Mouse (Mus musculus) MEL (cell line): Measurements from ENCODE around the gene Arhgef3. TPM values are rescaled to one million over a fixed set of nuclear protein-coding genes. Genes with fewer than 3 reads are reported as not detected.

ENCODE experiments used
- DNase-seq: peaks from one replicate; pipeline ENCODE4 v3.0.0; 2011; ENCODE audit warnings: low read depth, low spot score
- H3K27ac ChIP-seq: 2 replicates; pipeline ENCODE4 v1.5.1; 2012; ENCODE audit warnings: low read depth, mild to moderate bottlenecking, control low read depth, low read length, moderate library complexity; ENCODE audit not compliant: control insufficient read depth
- H3K27me3 ChIP-seq, 2 experiments: fragments of 150-350 bp in 1 of 2; sonication (generic) in 1 of 2; 2 replicates each; pipeline ENCODE4 v1.6.1; 2012; ENCODE audit warnings: low read length in 2 of 2, mild to moderate bottlenecking in 2 of 2, improper control_type of control experiment in 1 of 2, moderate library complexity in 1 of 2; ENCODE audit not compliant: insufficient read depth in 2 of 2, control insufficient read depth in 1 of 2
- H3K36me3 ChIP-seq, 2 experiments: 2 replicates each; pipeline ENCODE4 v1.6.1; 2012 to 2014; ENCODE audit warnings: low read length in 2 of 2, improper control_type of control experiment in 1 of 2, inconsistent platforms in 1 of 2, mild to moderate bottlenecking in 1 of 2; ENCODE audit not compliant: insufficient read depth in 2 of 2, control insufficient read depth in 1 of 2
- H3K4me1 ChIP-seq, 2 experiments: fragments of 150-350 bp in 1 of 2; sonication (generic) in 1 of 2; 2 replicates each; pipeline ENCODE4 v1.6.1; 2012; ENCODE audit warnings: low read length in 2 of 2, improper control_type of control experiment in 1 of 2, mild to moderate bottlenecking in 1 of 2; ENCODE audit not compliant: insufficient read depth in 2 of 2, control insufficient read depth in 1 of 2
- H3K4me3 ChIP-seq, 2 experiments: fragments of 150-350 bp in 1 of 2; sonication (generic) in 1 of 2; 2 replicates each; pipeline ENCODE4 v1.5.1; 2012; ENCODE audit warnings: low read depth in 2 of 2, low read length in 2 of 2, mild to moderate bottlenecking in 2 of 2, moderate library complexity in 2 of 2, control low read depth in 1 of 2, improper control_type of control experiment in 1 of 2; ENCODE audit not compliant: control insufficient read depth in 1 of 2, insufficient read depth in 1 of 2
- H3K79me2 ChIP-seq: 2 replicates; pipeline ENCODE4 v1.6.1; 2012; ENCODE audit warnings: mild to moderate bottlenecking, low read length, moderate library complexity; ENCODE audit not compliant: control insufficient read depth, poor library complexity, insufficient read depth
- H3K9ac ChIP-seq: 2 replicates; pipeline ENCODE4 v1.6.1; 2012; ENCODE audit warnings: low read depth, mild to moderate bottlenecking, control low read depth, low read length, moderate library complexity; ENCODE audit not compliant: control insufficient read depth, poor library complexity, severe bottlenecking
- H3K9me3 ChIP-seq: fragments of 150-350 bp; sonication (generic); replicated peaks from 2 replicates; pipeline ENCODE4 v1.6.1; 2012; ENCODE audit warnings: mild to moderate bottlenecking, low read length, improper control_type of control experiment, moderate library complexity; ENCODE audit not compliant: insufficient read depth
- BHLHE40 ChIP-seq: IDR thresholded peaks from 2 replicates; pipeline ENCODE4 v1.6.1; 2012; ENCODE audit warnings: low read depth, mild to moderate bottlenecking, inconsistent platforms, low read length, improper control_type of control experiment, borderline replicate concordance
- ELF1 ChIP-seq: IDR thresholded peaks from 2 replicates; pipeline ENCODE4 v1.6.1; 2014; ENCODE audit warnings: low read depth, mild to moderate bottlenecking, inconsistent platforms, low read length, improper control_type of control experiment, moderate library complexity
- EP300 ChIP-seq, 2 experiments: IDR thresholded peaks; 2 replicates each; pipeline ENCODE4 v1.6.1; 2011; ENCODE audit warnings: improper control_type of control experiment in 2 of 2, low read length in 2 of 2, low read depth in 1 of 2, mild to moderate bottlenecking in 1 of 2
- GATA1 ChIP-seq: IDR thresholded peaks from 2 replicates; pipeline ENCODE4 v1.6.1; 2011; ENCODE audit warnings: low read depth, low read length, improper control_type of control experiment
- HCFC1 ChIP-seq: IDR thresholded peaks from 2 replicates; pipeline ENCODE4 v1.6.1; 2012; ENCODE audit warnings: low read depth, mild to moderate bottlenecking, inconsistent platforms, low read length, improper control_type of control experiment, moderate library complexity
- MAFK ChIP-seq: IDR thresholded peaks from 2 replicates; pipeline ENCODE4 v1.6.1; 2011; ENCODE audit warnings: low read depth, mild to moderate bottlenecking, low read length, improper control_type of control experiment, borderline replicate concordance
- MAX ChIP-seq: IDR thresholded peaks from 2 replicates; pipeline ENCODE4 v1.6.1; 2011; ENCODE audit warnings: low read length, improper control_type of control experiment
- MAZ ChIP-seq: IDR thresholded peaks from 2 replicates; pipeline ENCODE4 v1.6.1; 2012; ENCODE audit warnings: low read depth, mild to moderate bottlenecking, inconsistent platforms, low read length, improper control_type of control experiment
- MEF2A ChIP-seq: IDR thresholded peaks from 2 replicates; pipeline ENCODE4 v1.6.1; 2014; ENCODE audit warnings: low read depth, mild to moderate bottlenecking, inconsistent platforms, low read length, improper control_type of control experiment; ENCODE audit not compliant: poor library complexity, insufficient replicate concordance, severe bottlenecking; ENCODE audit errors: extremely low read depth
- MYB ChIP-seq: IDR thresholded peaks from 2 replicates; pipeline ENCODE4 v1.6.1; 2011; ENCODE audit warnings: mild to moderate bottlenecking, low read depth, low read length, improper control_type of control experiment
- NELFE ChIP-seq: IDR thresholded peaks from 2 replicates; pipeline ENCODE4 v1.6.1; 2011; ENCODE audit warnings: low read depth, low read length, improper control_type of control experiment
- POLR2A ChIP-seq, 2 experiments: IDR thresholded peaks; 2 replicates each; pipeline ENCODE4 v1.6.1; 2011 to 2012; ENCODE audit warnings: low read length in 2 of 2, mild to moderate bottlenecking in 2 of 2, control low read depth in 1 of 2, improper control_type of control experiment in 1 of 2, low read depth in 1 of 2, moderate library complexity in 1 of 2; ENCODE audit not compliant: control insufficient read depth in 1 of 2, insufficient read depth in 1 of 2, poor library complexity in 1 of 2
- RAD21 ChIP-seq: IDR thresholded peaks from 2 replicates; pipeline ENCODE4 v1.6.1; 2011; ENCODE audit warnings: mild to moderate bottlenecking, low read depth, low read length, improper control_type of control experiment
- SIN3A ChIP-seq: IDR thresholded peaks from 2 replicates; pipeline ENCODE4 v1.6.1; 2012; ENCODE audit warnings: low read length, improper control_type of control experiment, inconsistent platforms
- TBP ChIP-seq: IDR thresholded peaks from 2 replicates; pipeline ENCODE4 v1.8.0; 2011; ENCODE audit warnings: low read depth, low read length, improper control_type of control experiment
- USF2 ChIP-seq, 2 experiments: IDR thresholded peaks; 2 replicates each; pipeline ENCODE4 v1.6.1; 2011 to 2012; ENCODE audit warnings: improper control_type of control experiment in 2 of 2, low read length in 2 of 2, borderline replicate concordance in 1 of 2, inconsistent platforms in 1 of 2, low read depth in 1 of 2, mild to moderate bottlenecking in 1 of 2; ENCODE audit not compliant: insufficient read depth in 1 of 2
- ZC3H11A ChIP-seq: IDR thresholded peaks from 2 replicates; pipeline ENCODE4 v1.6.1; 2012; ENCODE audit warnings: low read depth, mild to moderate bottlenecking, inconsistent platforms, low read length, improper control_type of control experiment
- ZKSCAN1 ChIP-seq: IDR thresholded peaks from 2 replicates; pipeline ENCODE4 v1.6.1; 2012; ENCODE audit warnings: low read depth, mild to moderate bottlenecking, inconsistent platforms, low read length, improper control_type of control experiment, moderate library complexity
- ZMIZ1 ChIP-seq: IDR thresholded peaks from 2 replicates; pipeline ENCODE4 v1.6.1; 2012; ENCODE audit warnings: low read depth, mild to moderate bottlenecking, inconsistent platforms, low read length, improper control_type of control experiment, moderate library complexity
- ZNF384 ChIP-seq: IDR thresholded peaks from 2 replicates; pipeline ENCODE4 v1.6.1; 2012; ENCODE audit warnings: low read depth, mild to moderate bottlenecking, inconsistent platforms, low read length, improper control_type of control experiment
- polyA plus RNA-seq, 2 experiments: library from polyadenylated mRNA; stranded (reverse) in 1 of 2; unstranded in 1 of 2; fragments of >175 nt in 1 of 2; fragments of >200 nt in 1 of 2; gene quantifications; 2 replicates each; pipeline versions ENCODE4 v1.2.1 to v1.2.4; 2012; ENCODE audit warnings: low replicate concordance in 2 of 2, low read depth in 1 of 2; ENCODE audit not compliant: insufficient read length in 2 of 2, insufficient read depth in 1 of 2, missing spikeins in 1 of 2
- total RNA-seq: library from RNA; depleted of rRNA; stranded (reverse); fragments of 300-350 nt; gene quantifications from 2 replicates; pipeline ENCODE4 v1.2.3, GENCODE M21; 2012

Arhgef3 gene
- total and polyA plus RNA-seq, 3 experiments: 2.1 to 2.7 TPM; not detected in 1

DNA sequence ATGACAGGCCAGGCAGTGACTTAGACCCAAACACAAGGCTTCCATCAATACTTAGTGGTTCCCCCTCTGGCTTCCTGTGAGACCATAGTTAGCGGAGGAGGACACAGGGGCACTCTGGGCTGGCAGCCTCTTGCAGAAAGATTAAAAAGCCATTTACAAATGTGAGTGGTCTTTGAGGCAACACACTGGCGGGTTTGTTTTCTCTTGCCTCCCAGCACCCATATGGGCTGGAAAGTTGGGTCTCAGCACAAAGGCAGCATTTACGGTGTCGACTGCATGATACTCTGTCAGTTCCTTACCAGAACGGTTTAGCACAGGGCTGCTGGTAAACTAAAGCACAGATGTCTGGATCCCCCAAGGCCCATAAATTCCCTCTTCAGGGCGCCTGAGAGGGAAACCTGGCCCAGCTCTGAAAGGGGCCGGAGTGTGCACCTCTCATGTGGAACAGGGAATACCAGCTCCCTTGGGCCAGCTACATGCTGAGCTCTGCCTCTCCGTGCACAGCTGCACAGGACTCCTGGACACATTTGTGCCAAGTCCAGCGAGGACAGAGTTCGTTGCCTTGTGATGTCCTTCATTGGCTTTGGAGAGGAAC is 252.5 kb downstream of the Arhgef3 start:
- Histone ChIP-seq H3K27ac (no peak overlapping the region), H3K9me3 (no peaks in the 10 kb centered on the region), H3K27me3 (no peaks in the 10 kb centered on the region), H3K4me1 (no peaks in the 10 kb centered on the region), H3K4me3 (no peak overlapping the region), H3K9ac (no peak overlapping the region), H3K36me3 (peaks cover 0 to 3% of the 10 kb centered on the region in 2 experiments; a peak in 1 of 4 replicates), H3K79me2 (no peaks in the 10 kb centered on the region)
- TF ChIP-seq ZKSCAN1 (no peak), MAZ (no peak), MAX (no peak), HCFC1 (no peak), USF2 (IDR thresholded peaks at IDR 0.05; ENCODE audit: borderline replicate concordance in 1 of 2, insufficient read depth in 1 of 2, low read depth in 1 of 2, low read length in 2 of 2) (no peak)
- DNase-seq: no peak

DNA sequence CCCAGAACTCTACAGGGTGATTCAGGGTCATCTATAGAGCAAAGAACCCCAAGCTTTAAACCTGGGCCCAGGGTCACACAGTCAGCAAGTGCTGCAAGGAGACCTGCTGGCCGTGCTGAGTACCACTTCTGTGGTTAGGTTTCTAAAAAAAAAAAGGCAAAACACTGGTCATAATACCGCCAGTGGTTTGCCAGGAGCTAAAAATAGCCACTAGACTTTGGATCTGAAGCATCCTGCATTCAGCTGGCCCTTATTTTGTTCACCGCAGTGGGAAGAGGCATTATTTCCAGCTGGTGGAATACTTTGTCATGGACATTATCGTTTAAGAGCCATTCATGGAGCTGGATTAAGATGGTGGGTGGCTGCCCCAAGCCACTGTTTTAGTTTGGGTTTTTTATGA is 253.9 kb downstream of the Arhgef3 start:
- no peak overlapping the region for H3K27ac ChIP-seq
- TF ChIP-seq GATA1 (no peak), TBP (no peak), POLR2A (IDR thresholded peaks at IDR 0.05; ENCODE audit: control insufficient read depth in 1 of 2, insufficient read depth in 1 of 2, low read depth in 1 of 2, low read length in 2 of 2, poor library complexity in 1 of 2) (no peak), USF2 (IDR thresholded peaks at IDR 0.05; ENCODE audit: borderline replicate concordance in 1 of 2, insufficient read depth in 1 of 2, low read depth in 1 of 2, low read length in 2 of 2) (no peak), ZNF384 (no peak), HCFC1 (no peak), MAFK (no peak), ZMIZ1 (no peak), RAD21 (no peak), NELFE (no peak), EP300 (IDR thresholded peaks at IDR 0.05; ENCODE audit: low read depth in 1 of 2, low read length in 2 of 2) (no peak), MYB (no peak), ZC3H11A (no peak), MEF2A (no peak), SIN3A (no peak), ELF1 (no peak), BHLHE40 (no peak)
- no peaks in the 10 kb centered on the region for H3K4me1 ChIP-seq
- no peak overlapping the region for H3K4me3 ChIP-seq
- H3K9ac ChIP-seq: no peak overlapping the region
- DNase-seq: no peak
- peaks cover 0 to 3% of the 10 kb centered on the region in 2 experiments; a peak in 1 of 4 replicates for H3K36me3 ChIP-seq
- no peaks in the 10 kb centered on the region for H3K27me3 ChIP-seq
- H3K9me3 ChIP-seq: no peaks in the 10 kb centered on the region
- no peaks in the 10 kb centered on the region for H3K79me2 ChIP-seq
